8 mouse cellular contexts compared by ENCODE assay signal in genomic region chr16:3847871-3848270, GRCm38 (mm10). TPM values are rescaled to one million over a fixed set of nuclear protein-coding genes. Genes with fewer than 3 reads are reported as not detected.
DNase-seq lines count a peak whose midpoint lies in the region; ATAC-seq lines count a peak whose summit lies in the region.

No protein-coding gene starts in this region.

- no peak for ATAC-seq in hindbrain, embryonic 14.5 days (ENCODE audit: low FRiP score)
- no peak for ATAC-seq in midbrain, embryonic 15.5 days (replicated peaks)
- no peak for ATAC-seq in inflammation-experienced regulatory T-cells, adult 6 months

- peak overlapping the region; percentile 60 for H3K9ac ChIP-seq in hindbrain, embryonic 14.5 days
- peak overlapping the region; percentile 75; the same call in 1 of the 2 replicates for H3K9ac ChIP-seq in midbrain, embryonic 15.5 days

- H3K4me2 ChIP-seq in hindbrain, embryonic 14.5 days (replicated peaks), result peak overlapping the region; percentile 55
- peak overlapping the region; percentile 66 for H3K4me2 ChIP-seq in midbrain, embryonic 15.5 days

- no peaks in the 10 kb centered on the region for H3K36me3 ChIP-seq in hindbrain, embryonic 14.5 days (replicated peaks; ENCODE audit: control insufficient read depth, insufficient read depth)
- H3K36me3 ChIP-seq in midbrain, embryonic 15.5 days (replicated peaks), result no peaks in the 10 kb centered on the region

- peak overlapping the region; percentile 86; the same call in 1 of the 2 replicates for H3K4me3 ChIP-seq in brown adipose tissue, adult 24 weeks (ENCODE audit: insufficient read depth, low read depth, low read length)
- peak overlapping the region; percentile 57 for H3K4me3 ChIP-seq in hindbrain, embryonic 14.5 days (replicated peaks; ENCODE audit: low read length)
- H3K4me3 ChIP-seq in midbrain, embryonic 15.5 days, result peak overlapping the region; percentile 85

- H3K4me1 ChIP-seq in brown adipose tissue, adult 24 weeks (ENCODE audit: control insufficient read depth, insufficient read depth, insufficient read length, low read length), result no peaks in the 10 kb centered on the region
- H3K4me1 ChIP-seq in hindbrain, embryonic 14.5 days (replicated peaks; ENCODE audit: control insufficient read depth, insufficient read depth, low read length), result peaks cover 20% of the 10 kb centered on the region
- H3K4me1 ChIP-seq in midbrain, embryonic 15.5 days, result peaks cover 14% of the 10 kb centered on the region

- H3K27ac ChIP-seq in brown adipose tissue, adult 24 weeks (replicated peaks; ENCODE audit: low read depth, low read length), result no peak overlapping the region
- H3K27ac ChIP-seq in hindbrain, embryonic 14.5 days, result no peak overlapping the region
- no peak overlapping the region for H3K27ac ChIP-seq in midbrain, embryonic 15.5 days

- whole genome bisulfite sequencing in hindbrain, embryonic 14.5 days, result 69% methylated on average over 4 of the region's 4 CpGs
- WGBS in midbrain, embryonic 15.5 days, result 64% methylated on average over 4 of the region's 4 CpGs

- DNase-seq in kidney, postnatal 10 days, result peak; percentile 17
- no peak for DNase-seq in kidney, postnatal 25 days
- DNase-seq in hindbrain, embryonic 14.5 days (ENCODE audit: low spot score), result no peak
- no peak for DNase-seq in right cerebral cortex, postnatal 25 days
- DNase-seq in urinary bladder, postnatal 4 days (ENCODE audit: low spot score in 2 of 2), result no peak

- H3K9me3 ChIP-seq in hindbrain, embryonic 14.5 days (ENCODE audit: control insufficient read depth, low read length), result no peaks in the 10 kb centered on the region
- H3K9me3 ChIP-seq in midbrain, embryonic 15.5 days, result no peaks in the 10 kb centered on the region

- H3K27me3 ChIP-seq in hindbrain, embryonic 14.5 days (ENCODE audit: control insufficient read depth, insufficient read depth, low read length), result no peaks in the 10 kb centered on the region
- no peaks in the 10 kb centered on the region for H3K27me3 ChIP-seq in midbrain, embryonic 15.5 days (replicated peaks)

RNA-seq across cellular contexts. Expression of gene Zfp174, which starts 0.8 kb away (rescaled TPM):
- polyA plus RNA-seq in brown adipose tissue, adult 24 weeks (2012; ENCODE audit: insufficient read depth, insufficient read length, missing spikeins), result 0.38 and 1.1 TPM in 2 replicates
- 2.9 TPM in 2 replicates for polyA plus RNA-seq in hindbrain, embryonic 14.5 days (2014; fragmentation: Nextera tagmentation; extraction: Ambion mirVana)
- 3.0 and 3.6 TPM in 2 replicates for polyA plus RNA-seq in midbrain, embryonic 15.5 days (2015; fragmentation: Nextera tagmentation; extraction: Ambion mirVana)
- under 1 TPM; 0.48 to 0.80 (median 0.52) TPM for polyA plus RNA-seq in inflammation-experienced regulatory T-cells, adult 6 months (2017; shearing (Covaris generic))

RNA-seq across cellular contexts. Expression of gene Olfr15, which starts 17.2 kb away (rescaled TPM):
- polyA plus RNA-seq in brown adipose tissue, adult 24 weeks (2012; ENCODE audit: insufficient read depth, insufficient read length, missing spikeins), result not detected in 2 replicates
- not detected in 2 replicates for polyA plus RNA-seq in hindbrain, embryonic 14.5 days (2014; fragmentation: Nextera tagmentation; extraction: Ambion mirVana)
- polyA plus RNA-seq in midbrain, embryonic 15.5 days (2015; fragmentation: Nextera tagmentation; extraction: Ambion mirVana), result not detected in 2 replicates
- polyA plus RNA-seq in inflammation-experienced regulatory T-cells, adult 6 months (2017; shearing (Covaris generic)), result not detected

RNA-seq across cellular contexts. Expression of gene Naa60, which starts 24.3 kb away (rescaled TPM):
- polyA plus RNA-seq in brown adipose tissue, adult 24 weeks (2012; ENCODE audit: insufficient read depth, insufficient read length, missing spikeins), result 41.4 and 52.4 TPM in 2 replicates
- 97.0 and 104 TPM in 2 replicates for polyA plus RNA-seq in hindbrain, embryonic 14.5 days (2014; fragmentation: Nextera tagmentation; extraction: Ambion mirVana)
- polyA plus RNA-seq in midbrain, embryonic 15.5 days (2015; fragmentation: Nextera tagmentation; extraction: Ambion mirVana), result 106 and 107 TPM in 2 replicates
- 100 to 1,000 TPM; 106 to 119 (median 107) TPM for polyA plus RNA-seq in inflammation-experienced regulatory T-cells, adult 6 months (2017; shearing (Covaris generic))

RNA-seq across cellular contexts. Expression of gene Zfp597, which starts 36.5 kb away (rescaled TPM):
- polyA plus RNA-seq in brown adipose tissue, adult 24 weeks (2012; ENCODE audit: insufficient read depth, insufficient read length, missing spikeins), result 3.9 and 4.9 TPM in 2 replicates
- polyA plus RNA-seq in hindbrain, embryonic 14.5 days (2014; fragmentation: Nextera tagmentation; extraction: Ambion mirVana), result 19.5 and 21.2 TPM in 2 replicates
- polyA plus RNA-seq in midbrain, embryonic 15.5 days (2015; fragmentation: Nextera tagmentation; extraction: Ambion mirVana), result 19.0 and 19.2 TPM in 2 replicates
- polyA plus RNA-seq in inflammation-experienced regulatory T-cells, adult 6 months (2017; shearing (Covaris generic)), result 10 to 100 TPM; 11.4 to 14.1 (median 12.6) TPM

RNA-seq across cellular contexts. Expression of gene Gm20695, which starts 36.6 kb away (rescaled TPM):
- polyA plus RNA-seq in brown adipose tissue, adult 24 weeks (2012; ENCODE audit: insufficient read depth, insufficient read length, missing spikeins), result not detected in 2 replicates
- 2.8 and 5.2 TPM in 2 replicates for polyA plus RNA-seq in hindbrain, embryonic 14.5 days (2014; fragmentation: Nextera tagmentation; extraction: Ambion mirVana)
- 1.0 and 2.9 TPM in 2 replicates for polyA plus RNA-seq in midbrain, embryonic 15.5 days (2015; fragmentation: Nextera tagmentation; extraction: Ambion mirVana)
- polyA plus RNA-seq in inflammation-experienced regulatory T-cells, adult 6 months (2017; shearing (Covaris generic)), result 1 to 10 TPM; 3.2 to 5.6 (median 3.9) TPM
